Mouse (Mus musculus) megakaryocyte, embryonic 14.5 days (primary cell): Measurements from ENCODE around the gene Bfar.

Source experiments
- FLI1 ChIP-seq: IDR thresholded peaks from 2 replicates; pipeline ENCODE4 v1.6.1; 2012; ENCODE audit warnings: low read length, inconsistent platforms, mixed read lengths
- GATA1 ChIP-seq: IDR thresholded peaks from 3 replicates; pipeline ENCODE4 v1.6.1; 2012; ENCODE audit warnings: mixed read lengths, low read length, inconsistent platforms, borderline replicate concordance

- TF ChIP-seq GATA1 (no peak), FLI1 (no peak)
Observed at GRCm38 (mm10) chr16:13729428-13729827, 57.8 kb downstream of the Bfar start.
